Mouse (Mus musculus): Measurements from ENCODE around the gene Ip6k1. TPM values are rescaled to one million over a fixed set of nuclear protein-coding genes. Genes with fewer than 3 reads are reported as not detected.

Ip6k1 gene
- polyA plus RNA-seq, 1 experiment: 34.4 TPM

- H3K4me3 ChIP-seq: no peak overlapping the region
- no peaks in the 10 kb centered on the region for H3K27me3 ChIP-seq (ENCODE audit: control insufficient read depth, insufficient read depth, insufficient read length)
- no peak overlapping the region for H3ac ChIP-seq (ENCODE audit: control insufficient read depth, insufficient read length)
- H3K79me2 ChIP-seq (ENCODE audit: control insufficient read depth, insufficient read depth): no peaks in the 10 kb centered on the region
- no peak for TF ChIP-seq E2F4 (IDR thresholded peaks at IDR 0.05; ENCODE audit: insufficient read depth)
- TF ChIP-seq POLR2A (IDR thresholded peaks at IDR 0.05; ENCODE audit: insufficient read length, low read depth): no peak
- no peak for TF ChIP-seq TCF12 (IDR thresholded peaks at IDR 0.05; ENCODE audit: insufficient read depth, poor library complexity, severe bottlenecking)
- H3K36me3 ChIP-seq (ENCODE audit: control insufficient read depth, insufficient read depth): peaks cover 5% of the 10 kb centered on the region
- no peak overlapping the region for H3K4me2 ChIP-seq (ENCODE audit: low read depth)
Observed at GRCm38 (mm10) chr9:108069529-108069928, 67.2 kb downstream of the Ip6k1 start.

GRCm38 (mm10) chr9:108071801-108072200 lies 69.5 kb downstream of the Ip6k1 start:
- H3K4me2 ChIP-seq (ENCODE audit: low read depth): no peak overlapping the region

GRCm38 (mm10) chr9:108072481-108072924 lies 70.2 kb downstream of the Ip6k1 start:
- Histone ChIP-seq H3K27me3 (ENCODE audit: control insufficient read depth, insufficient read depth, insufficient read length) (no peaks in the 10 kb centered on the region), H3ac (ENCODE audit: control insufficient read depth, insufficient read length) (no peak overlapping the region), H3K79me2 (ENCODE audit: control insufficient read depth, insufficient read depth) (no peaks in the 10 kb centered on the region), H3K4me2 (ENCODE audit: low read depth) (no peak overlapping the region), H3K4me3 (no peak overlapping the region), H3K36me3 (ENCODE audit: control insufficient read depth, insufficient read depth) (peaks cover 5% of the 10 kb centered on the region)
- no peak for TF ChIP-seq TCF3 (IDR thresholded peaks at IDR 0.05; ENCODE audit: insufficient read length, low read depth)
- TF ChIP-seq POLR2A (IDR thresholded peaks at IDR 0.05; ENCODE audit: insufficient read length, low read depth): no peak
- no peak for TF ChIP-seq TCF12 (IDR thresholded peaks at IDR 0.05; ENCODE audit: insufficient read depth, poor library complexity, severe bottlenecking)
- TF ChIP-seq MYOG (IDR thresholded peaks at IDR 0.05; ENCODE audit: control insufficient read depth in 1 of 3, insufficient read depth in 1 of 3, insufficient read length in 2 of 3, low read depth in 2 of 3): no peak
- no peak for TF ChIP-seq POLR2AphosphoS2 (IDR thresholded peaks at IDR 0.05; ENCODE audit: insufficient read length, low read depth)
- TF ChIP-seq E2F4 (IDR thresholded peaks at IDR 0.05; ENCODE audit: insufficient read depth): no peak

More at GRCm38 (mm10) chr9:108071801-108072200, 69.5 kb downstream of the Ip6k1 start:
- Histone ChIP-seq H3K4me3 (no peak overlapping the region), H3K27me3 (ENCODE audit: control insufficient read depth, insufficient read depth, insufficient read length) (no peaks in the 10 kb centered on the region), H3K79me2 (ENCODE audit: control insufficient read depth, insufficient read depth) (no peaks in the 10 kb centered on the region), H3K36me3 (ENCODE audit: control insufficient read depth, insufficient read depth) (peaks cover 5% of the 10 kb centered on the region), H3ac (ENCODE audit: control insufficient read depth, insufficient read length) (no peak overlapping the region)
- no peak for TF ChIP-seq SRF (IDR thresholded peaks at IDR 0.05; ENCODE audit: control insufficient read depth, insufficient read length, low read depth)
- TF ChIP-seq TCF3 (IDR thresholded peaks at IDR 0.05; ENCODE audit: insufficient read length, low read depth): no peak
- no peak for TF ChIP-seq MYOG (IDR thresholded peaks at IDR 0.05; ENCODE audit: control insufficient read depth in 1 of 3, insufficient read depth in 1 of 3, insufficient read length in 2 of 3, low read depth in 2 of 3)
- no peak for TF ChIP-seq E2F4 (IDR thresholded peaks at IDR 0.05; ENCODE audit: insufficient read depth)
- no peak for TF ChIP-seq MAX (IDR thresholded peaks at IDR 0.05; ENCODE audit: low read depth)
- no peak for TF ChIP-seq USF1 (IDR thresholded peaks at IDR 0.05; ENCODE audit: low read depth)
- TF ChIP-seq REST (IDR thresholded peaks at IDR 0.05; ENCODE audit: insufficient read depth, insufficient read length): no peak
- no peak for TF ChIP-seq TCF12 (IDR thresholded peaks at IDR 0.05; ENCODE audit: insufficient read depth, poor library complexity, severe bottlenecking)
- TF ChIP-seq CEBPB (IDR thresholded peaks at IDR 0.05; ENCODE audit: insufficient read depth, poor library complexity, severe bottlenecking): no peak
- TF ChIP-seq POLR2AphosphoS2 (IDR thresholded peaks at IDR 0.05; ENCODE audit: insufficient read length, low read depth): no peak
- no peak for TF ChIP-seq POLR2A (IDR thresholded peaks at IDR 0.05; ENCODE audit: insufficient read length, low read depth)
- TF ChIP-seq MYOD1 (IDR thresholded peaks at IDR 0.05; ENCODE audit: control insufficient read depth in 1 of 3, insufficient read length in 2 of 3, low read depth in 2 of 3): no peak

GRCm38 (mm10) chr9:108073141-108073930 lies 71.0 kb downstream of the Ip6k1 start:
- Histone ChIP-seq H3K4me3 (no peak overlapping the region), H3K79me2 (ENCODE audit: control insufficient read depth, insufficient read depth) (peaks cover under 1% of the 10 kb centered on the region), H3ac (ENCODE audit: control insufficient read depth, insufficient read length) (no peak overlapping the region), H3K27me3 (ENCODE audit: control insufficient read depth, insufficient read depth, insufficient read length) (no peaks in the 10 kb centered on the region), H3K36me3 (ENCODE audit: control insufficient read depth, insufficient read depth) (peaks cover 5% of the 10 kb centered on the region), H3K4me2 (ENCODE audit: low read depth) (no peak overlapping the region)
- TF ChIP-seq USF1 (IDR thresholded peaks at IDR 0.05; ENCODE audit: low read depth): no peak
- TF ChIP-seq SRF (IDR thresholded peaks at IDR 0.05; ENCODE audit: control insufficient read depth, insufficient read length, low read depth): no peak
- TF ChIP-seq CEBPB (IDR thresholded peaks at IDR 0.05; ENCODE audit: insufficient read depth, poor library complexity, severe bottlenecking): no peak
- TF ChIP-seq TCF3 (IDR thresholded peaks at IDR 0.05; ENCODE audit: insufficient read length, low read depth): no peak
- TF ChIP-seq REST (IDR thresholded peaks at IDR 0.05; ENCODE audit: insufficient read depth, insufficient read length): no peak

GRCm38 (mm10) chr9:108080168-108080567 lies 77.9 kb downstream of the Ip6k1 start, which contains the start of gene Mst1:
Mst1 (plus strand) TSS chr9:108080436.
- Histone ChIP-seq H3K4me2 (ENCODE audit: low read depth) (peak within 1 kb of the TSS; percentile 88), H3K27me3 (ENCODE audit: control insufficient read depth, insufficient read depth, insufficient read length) (no peaks in the 10 kb centered on the region), H3K79me2 (ENCODE audit: control insufficient read depth, insufficient read depth) (peaks cover 8% of the 10 kb centered on the region), H3ac (ENCODE audit: control insufficient read depth, insufficient read length) (peak within 1 kb of the TSS; percentile 68), H3K36me3 (ENCODE audit: control insufficient read depth, insufficient read depth) (no peaks in the 10 kb centered on the region), H3K4me3 (peak within 1 kb of the TSS; percentile 71)
- TF ChIP-seq USF1 (IDR thresholded peaks at IDR 0.05; ENCODE audit: low read depth): no peak

All from myocyte (in vitro differentiated cells).